Mouse (Mus musculus): ENCODE data around the gene Gpd1. TPM values are rescaled to one million over a fixed set of nuclear protein-coding genes. Genes with fewer than 3 reads are reported as not detected.

The Gpd1 gene
- polyA plus RNA-seq, 1 experiment from 2014 or later, result 2.0 TPM

DNA sequence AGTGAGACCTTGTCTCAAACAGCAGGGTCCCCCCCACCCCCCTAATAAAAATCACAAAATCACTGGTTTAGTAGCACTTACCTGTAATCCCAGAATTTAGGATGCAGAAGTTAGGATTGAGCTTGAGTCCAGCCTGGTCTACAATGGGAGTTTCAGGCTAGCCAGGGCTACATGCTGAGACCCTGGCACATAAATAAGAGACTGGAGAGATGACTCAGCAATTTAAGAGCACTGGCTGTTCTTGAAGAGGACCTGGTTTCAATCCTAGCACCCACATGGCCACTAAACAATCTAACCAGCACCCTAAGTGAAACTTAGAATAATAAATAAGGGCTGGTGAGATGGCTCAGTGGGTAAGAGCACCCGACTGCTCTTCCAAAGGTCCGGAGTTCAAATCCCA, 13.9 kb downstream of the Gpd1 start:
- Histone ChIP-seq H3K4me2 (replicated peaks; ENCODE audit: low read depth, low read length) (no peak overlapping the region), H3K9ac (ENCODE audit: low read depth, low read length) (no peak overlapping the region), H3K27me3 (ENCODE audit: control insufficient read depth, insufficient read depth, low read length) (no peaks in the 10 kb centered on the region), H3K9me3 (ENCODE audit: control insufficient read depth, low read length) (no peaks in the 10 kb centered on the region), H3K27ac (ENCODE audit: low read depth, low read length) (no peak overlapping the region), H3K36me3 (ENCODE audit: control insufficient read depth, insufficient read depth, low read length) (peaks cover 33% of the 10 kb centered on the region), H3K4me3 (ENCODE audit: low read length) (no peak overlapping the region), H3K4me1 (ENCODE audit: control insufficient read depth, insufficient read depth, low read length) (peaks cover 5% of the 10 kb centered on the region; the same call in 1 of the 2 replicates)
- ATAC-seq (ENCODE audit: low FRiP score, low TSS enrichment), result no peak
- WGBS, result 100% methylated on average over 2 of the region's 2 CpGs

GRCm38 (mm10) chr15:99731678-99732077, 14.4 kb downstream of the Gpd1 start:
- 95% methylated on average over 3 of the region's 3 CpGs for WGBS
- Histone ChIP-seq H3K9me3 (ENCODE audit: control insufficient read depth, low read length) (no peaks in the 10 kb centered on the region), H3K4me3 (ENCODE audit: low read length) (no peak overlapping the region), H3K4me2 (replicated peaks; ENCODE audit: low read depth, low read length) (no peak overlapping the region), H3K27ac (ENCODE audit: low read depth, low read length) (no peak overlapping the region), H3K27me3 (ENCODE audit: control insufficient read depth, insufficient read depth, low read length) (no peaks in the 10 kb centered on the region), H3K9ac (ENCODE audit: low read depth, low read length) (no peak overlapping the region), H3K4me1 (ENCODE audit: control insufficient read depth, insufficient read depth, low read length) (peaks cover 1% of the 10 kb centered on the region; the same call in 1 of the 2 replicates), H3K36me3 (ENCODE audit: control insufficient read depth, insufficient read depth, low read length) (peaks cover 38% of the 10 kb centered on the region)
- ATAC-seq (ENCODE audit: low FRiP score, low TSS enrichment), result no peak

DNA sequence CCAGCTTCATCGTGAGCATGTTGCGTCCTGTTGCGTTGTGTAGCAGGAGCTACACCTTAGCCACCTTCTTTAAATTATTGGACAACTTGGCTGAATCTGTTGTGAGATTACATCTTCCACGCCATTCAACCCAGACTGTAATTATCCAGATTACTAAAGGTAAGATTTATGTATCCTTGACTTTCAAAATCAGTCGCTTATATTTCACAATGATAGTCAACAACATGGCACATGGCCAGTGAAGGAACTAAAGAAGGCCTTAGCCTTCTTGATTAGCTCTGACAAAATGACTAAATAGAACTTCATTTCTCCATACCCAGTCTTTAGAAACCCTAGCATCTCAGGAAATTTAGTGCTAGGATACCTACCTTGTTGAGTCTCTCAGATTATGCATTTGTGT, 15.9 kb downstream of the Gpd1 start:
- Histone ChIP-seq H3K27me3 (ENCODE audit: control insufficient read depth, insufficient read depth, low read length) (no peaks in the 10 kb centered on the region), H3K4me1 (ENCODE audit: control insufficient read depth, insufficient read depth, low read length) (no peaks in the 10 kb centered on the region), H3K36me3 (ENCODE audit: control insufficient read depth, insufficient read depth, low read length) (peaks cover 42% of the 10 kb centered on the region), H3K4me2 (replicated peaks; ENCODE audit: low read depth, low read length) (no peak overlapping the region), H3K9me3 (ENCODE audit: control insufficient read depth, low read length) (no peaks in the 10 kb centered on the region), H3K9ac (ENCODE audit: low read depth, low read length) (no peak overlapping the region), H3K4me3 (ENCODE audit: low read length) (no peak overlapping the region), H3K27ac (ENCODE audit: low read depth, low read length) (no peak overlapping the region)
- no peak for ATAC-seq (ENCODE audit: low FRiP score, low TSS enrichment)
- WGBS, result 94% methylated on average over 5 of the region's 5 CpGs

DNA sequence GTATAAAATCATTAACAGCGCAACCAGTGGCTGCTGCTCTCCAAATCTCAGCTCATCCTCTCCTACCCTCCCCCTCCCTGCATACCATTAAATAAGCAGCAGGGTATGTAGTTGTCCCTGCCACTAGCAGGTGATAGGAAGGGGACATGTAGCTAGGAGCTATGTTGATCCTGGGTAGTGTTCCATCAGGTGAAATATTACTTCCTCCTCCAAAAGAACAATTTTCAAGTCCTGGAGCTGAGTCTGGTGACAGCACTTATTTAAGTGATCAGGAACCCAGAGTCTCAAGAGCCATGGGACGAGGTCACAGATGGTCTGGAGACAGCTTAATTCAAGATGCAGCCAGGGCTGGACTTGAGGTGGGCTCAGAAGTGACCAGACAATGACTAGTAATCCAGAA, 18.3 kb downstream of the Gpd1 start:
- no peaks in the 10 kb centered on the region for H3K9me3 ChIP-seq (ENCODE audit: control insufficient read depth, low read length)
- no peaks in the 10 kb centered on the region for H3K27me3 ChIP-seq (ENCODE audit: control insufficient read depth, insufficient read depth, low read length)
- H3K4me3 ChIP-seq (ENCODE audit: low read length), result no peak overlapping the region
- no peak overlapping the region for H3K9ac ChIP-seq (ENCODE audit: low read depth, low read length)
- H3K27ac ChIP-seq (ENCODE audit: low read depth, low read length), result no peak overlapping the region
- H3K36me3 ChIP-seq (ENCODE audit: control insufficient read depth, insufficient read depth, low read length), result peaks cover 55% of the 10 kb centered on the region
- H3K4me2 ChIP-seq (replicated peaks; ENCODE audit: low read depth, low read length), result no peak overlapping the region
- H3K4me1 ChIP-seq (ENCODE audit: control insufficient read depth, insufficient read depth, low read length), result no peaks in the 10 kb centered on the region
- 92% methylated on average over 2 of the region's 2 CpGs for WGBS
- ATAC-seq (ENCODE audit: low FRiP score, low TSS enrichment), result no peak

- Histone ChIP-seq H3K9me3 (ENCODE audit: control insufficient read depth, low read length) (no peaks in the 10 kb centered on the region), H3K27me3 (ENCODE audit: control insufficient read depth, insufficient read depth, low read length) (no peaks in the 10 kb centered on the region), H3K9ac (ENCODE audit: low read depth, low read length) (no peak overlapping the region), H3K36me3 (ENCODE audit: control insufficient read depth, insufficient read depth, low read length) (peaks cover 63% of the 10 kb centered on the region), H3K4me1 (ENCODE audit: control insufficient read depth, insufficient read depth, low read length) (no peaks in the 10 kb centered on the region), H3K4me2 (replicated peaks; ENCODE audit: low read depth, low read length) (no peak overlapping the region), H3K4me3 (ENCODE audit: low read length) (no peak overlapping the region), H3K27ac (ENCODE audit: low read depth, low read length) (no peak overlapping the region)
- 92% methylated on average over 11 of the region's 11 CpGs for WGBS
- ATAC-seq (ENCODE audit: low FRiP score, low TSS enrichment), result no peak
Measured at GRCm38 (mm10) chr15:99736675-99737074, 19.4 kb downstream of the Gpd1 start.

DNA sequence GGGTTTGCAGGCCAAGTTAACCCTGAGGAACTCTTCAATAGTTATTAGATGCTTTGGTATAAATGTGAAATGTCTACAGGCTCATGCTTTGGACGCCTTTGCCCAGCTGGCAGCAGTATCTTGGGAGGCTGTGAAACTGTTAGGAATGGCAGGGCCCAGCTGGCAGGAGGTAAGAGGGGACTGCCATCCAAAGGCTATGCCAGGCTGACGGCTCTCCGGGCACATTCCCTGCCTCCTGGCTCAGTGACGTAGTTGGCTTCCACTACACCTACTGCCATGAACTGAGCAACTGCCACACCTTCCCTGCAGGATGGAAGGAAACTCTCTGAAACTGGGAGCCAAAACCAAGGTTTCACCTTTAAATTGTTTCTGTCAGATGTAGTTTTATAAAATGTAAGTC, 22.9 kb downstream of the Gpd1 start:
- Histone ChIP-seq H3K9me3 (ENCODE audit: control insufficient read depth, low read length) (no peaks in the 10 kb centered on the region), H3K4me1 (ENCODE audit: control insufficient read depth, insufficient read depth, low read length) (no peaks in the 10 kb centered on the region), H3K27me3 (ENCODE audit: control insufficient read depth, insufficient read depth, low read length) (no peaks in the 10 kb centered on the region), H3K4me3 (ENCODE audit: low read length) (no peak overlapping the region), H3K4me2 (replicated peaks; ENCODE audit: low read depth, low read length) (no peak overlapping the region), H3K36me3 (ENCODE audit: control insufficient read depth, insufficient read depth, low read length) (peaks cover 70% of the 10 kb centered on the region), H3K27ac (ENCODE audit: low read depth, low read length) (no peak overlapping the region), H3K9ac (ENCODE audit: low read depth, low read length) (no peak overlapping the region)
- WGBS, result 91% methylated on average over 4 of the region's 4 CpGs
- ATAC-seq (ENCODE audit: low FRiP score, low TSS enrichment), result no peak

- Histone ChIP-seq H3K36me3 (ENCODE audit: control insufficient read depth, insufficient read depth, low read length) (no peaks in the 10 kb centered on the region), H3K27ac (ENCODE audit: low read depth, low read length) (no peak overlapping the region), H3K4me2 (replicated peaks; ENCODE audit: low read depth, low read length) (no peak overlapping the region), H3K27me3 (ENCODE audit: control insufficient read depth, insufficient read depth, low read length) (no peaks in the 10 kb centered on the region), H3K4me1 (ENCODE audit: control insufficient read depth, insufficient read depth, low read length) (no peaks in the 10 kb centered on the region), H3K4me3 (ENCODE audit: low read length) (no peak overlapping the region), H3K9me3 (ENCODE audit: control insufficient read depth, low read length) (no peaks in the 10 kb centered on the region), H3K9ac (ENCODE audit: low read depth, low read length) (no peak overlapping the region)
- no peak for ATAC-seq (ENCODE audit: low FRiP score, low TSS enrichment)
- WGBS, result 62% methylated on average over 3 of the region's 3 CpGs
Measured at GRCm38 (mm10) chr15:99754204-99754603, 36.9 kb downstream of the Gpd1 start.

GRCm38 (mm10) chr15:99767467-99767866, 50.2 kb downstream of the Gpd1 start:
- peaks cover 2% of the 10 kb centered on the region; the same call in 1 of the 2 replicates for H3K36me3 ChIP-seq (ENCODE audit: control insufficient read depth, insufficient read depth, low read length)
- H3K4me3 ChIP-seq (ENCODE audit: low read length), result no peak overlapping the region
- no peak for ATAC-seq (ENCODE audit: low FRiP score, low TSS enrichment)
- no peaks in the 10 kb centered on the region; the same call in 1 of the 2 replicates for H3K9me3 ChIP-seq (ENCODE audit: control insufficient read depth, low read length)
- peaks cover 10% of the 10 kb centered on the region for H3K4me1 ChIP-seq (ENCODE audit: control insufficient read depth, insufficient read depth, low read length)
- WGBS, result 79% methylated on average over 4 of the region's 4 CpGs
- H3K9ac ChIP-seq (ENCODE audit: low read depth, low read length), result no peak overlapping the region
- no peaks in the 10 kb centered on the region for H3K27me3 ChIP-seq (ENCODE audit: control insufficient read depth, insufficient read depth, low read length)
- no peak overlapping the region for H3K27ac ChIP-seq (ENCODE audit: low read depth, low read length)
- no peak overlapping the region for H3K4me2 ChIP-seq (replicated peaks; ENCODE audit: low read depth, low read length)

GRCm38 (mm10) chr15:99768761-99769160, 51.4 kb downstream of the Gpd1 start:
- Histone ChIP-seq H3K9me3 (ENCODE audit: control insufficient read depth, low read length) (no peaks in the 10 kb centered on the region; the same call in 1 of the 2 replicates), H3K27ac (ENCODE audit: low read depth, low read length) (no peak overlapping the region), H3K4me2 (replicated peaks; ENCODE audit: low read depth, low read length) (no peak overlapping the region), H3K4me3 (ENCODE audit: low read length) (no peak overlapping the region), H3K4me1 (ENCODE audit: control insufficient read depth, insufficient read depth, low read length) (peaks cover 10% of the 10 kb centered on the region), H3K36me3 (ENCODE audit: control insufficient read depth, insufficient read depth, low read length) (peaks cover 2% of the 10 kb centered on the region; the same call in 1 of the 2 replicates), H3K9ac (ENCODE audit: low read depth, low read length) (no peak overlapping the region), H3K27me3 (ENCODE audit: control insufficient read depth, insufficient read depth, low read length) (no peaks in the 10 kb centered on the region)
- WGBS, result 97% methylated on average over 1 of the region's 1 CpGs
- ATAC-seq (ENCODE audit: low FRiP score, low TSS enrichment), result no peak

Data from kidney, embryonic 14.5 days (tissue).